Mouse (Mus musculus) embryonic facial prominence, embryonic 10.5 days (tissue): ENCODE measurements around the gene Tgm2. TPM values are rescaled to one million over a fixed set of nuclear protein-coding genes. Genes with fewer than 3 reads are reported as not detected.

Source experiments
- DNase-seq: peaks from one replicate; pipeline ENCODE4 v3.0.0-alpha.2; 2017; ENCODE audit warnings: low spot score
- H3K27ac ChIP-seq: fragments of 300-500 bp; sonication (generic); replicated peaks from 2 replicates; pipeline ENCODE4 v1.5.1; 2016; ENCODE audit warnings: mild to moderate bottlenecking
- H3K27me3 ChIP-seq: fragments of 300-500 bp; sonication (generic); replicated peaks from 2 replicates; pipeline ENCODE4 v1.6.1; 2016; ENCODE audit warnings: low read depth, mild to moderate bottlenecking; ENCODE audit not compliant: poor library complexity, severe bottlenecking
- H3K36me3 ChIP-seq: fragments of 300-500 bp; sonication (generic); replicated peaks from 2 replicates; pipeline ENCODE4 v1.6.1; 2016; ENCODE audit warnings: mild to moderate bottlenecking, moderate library complexity
- H3K4me1 ChIP-seq: fragments of 300-500 bp; sonication (generic); 2 replicates; pipeline ENCODE4 v1.6.1; 2016
- H3K4me3 ChIP-seq: fragments of 300-500 bp; sonication (generic); 2 replicates; pipeline ENCODE4 v1.5.1; 2016; ENCODE audit warnings: mild to moderate bottlenecking, moderate library complexity
- H3K9me3 ChIP-seq: fragments of 300-500 bp; sonication (generic); 2 replicates; pipeline ENCODE4 v1.6.1; 2016; ENCODE audit warnings: mild to moderate bottlenecking
- WGBS: fragments of 180-500 bp; shearing (Covaris S2); methylation state at CpG from one replicate; pipeline ENCODE4 v1.1.7; 2016; 5-methylcytosine and 5-hydroxymethylcytosine counted together
- polyA plus RNA-seq: library from polyadenylated mRNA; unstranded; fragments of >200 nt; fragmentation: Nextera tagmentation; extraction: Ambion mirVana; gene quantifications from 2 replicates; pipeline ENCODE4 v1.2.1, GENCODE M21; 2016

The Tgm2 gene
- polyA plus RNA-seq, 1 experiment from 2014 or later, result 6.4 TPM

- Histone ChIP-seq H3K4me1 (peaks cover 15% of the 10 kb centered on the region), H3K27me3 (no peaks in the 10 kb centered on the region), H3K27ac (no peak overlapping the region), H3K9me3 (no peaks in the 10 kb centered on the region), H3K36me3 (no peaks in the 10 kb centered on the region), H3K4me3 (no peak overlapping the region)
- DNase-seq, result no peak
- WGBS, result 69% methylated on average over 5 of the region's 5 CpGs
Measured at GRCm38 (mm10) chr2:158094846-158095245, 51.4 kb downstream of the Tgm2 start.

- no peak for DNase-seq
Measured at GRCm38 (mm10) chr2:158094300-158094699, 51.9 kb downstream of the Tgm2 start.

GRCm38 (mm10) chr2:158093345-158093744 is 52.9 kb downstream of the Tgm2 start:
- no peaks in the 10 kb centered on the region for H3K36me3 ChIP-seq
- H3K4me1 ChIP-seq, result peaks cover 15% of the 10 kb centered on the region
- H3K27ac ChIP-seq, result no peak overlapping the region
- 72% methylated on average over 5 of the region's 5 CpGs for WGBS
- DNase-seq, result no peak
- no peaks in the 10 kb centered on the region for H3K9me3 ChIP-seq
- no peaks in the 10 kb centered on the region for H3K27me3 ChIP-seq
- H3K4me3 ChIP-seq, result no peak overlapping the region

More at GRCm38 (mm10) chr2:158094300-158094699, 51.9 kb downstream of the Tgm2 start:
- Histone ChIP-seq H3K4me1 (peaks cover 15% of the 10 kb centered on the region), H3K27me3 (no peaks in the 10 kb centered on the region), H3K9me3 (no peaks in the 10 kb centered on the region), H3K4me3 (no peak overlapping the region), H3K36me3 (no peaks in the 10 kb centered on the region), H3K27ac (no peak overlapping the region)
- WGBS, result 88% methylated on average over 7 of the region's 7 CpGs

- no peaks in the 10 kb centered on the region for H3K9me3 ChIP-seq
- WGBS, result 91% methylated on average over 4 of the region's 4 CpGs
- DNase-seq, result no peak
Measured at GRCm38 (mm10) chr2:158090096-158090495, 56.1 kb downstream of the Tgm2 start.

GRCm38 (mm10) chr2:158084486-158084885 is 61.8 kb downstream of the Tgm2 start:
- Histone ChIP-seq H3K9me3 (no peaks in the 10 kb centered on the region), H3K4me1 (peaks cover 7% of the 10 kb centered on the region; the same call in 1 of the 2 replicates), H3K36me3 (no peaks in the 10 kb centered on the region), H3K4me3 (no peak overlapping the region), H3K27me3 (no peaks in the 10 kb centered on the region), H3K27ac (no peak overlapping the region)
- WGBS, result 60% methylated on average over 8 of the region's 8 CpGs
- DNase-seq, result no peak

More at GRCm38 (mm10) chr2:158090096-158090495, 56.1 kb downstream of the Tgm2 start:
- Histone ChIP-seq H3K4me3 (no peak overlapping the region), H3K36me3 (no peaks in the 10 kb centered on the region), H3K4me1 (peaks cover 12% of the 10 kb centered on the region), H3K27me3 (no peaks in the 10 kb centered on the region), H3K27ac (no peak overlapping the region)

- no peak overlapping the region for H3K4me3 ChIP-seq
- no peak for DNase-seq
- 82% methylated on average over 9 of the region's 9 CpGs for WGBS
- H3K27ac ChIP-seq, result no peak overlapping the region
- no peaks in the 10 kb centered on the region for H3K9me3 ChIP-seq
- H3K36me3 ChIP-seq, result peaks cover 27% of the 10 kb centered on the region
- no peaks in the 10 kb centered on the region for H3K27me3 ChIP-seq
- peaks cover 7% of the 10 kb centered on the region; the same call in 1 of the 2 replicates for H3K4me1 ChIP-seq
Measured at GRCm38 (mm10) chr2:158080622-158081241, 65.5 kb downstream of the Tgm2 start.

GRCm38 (mm10) chr2:158079843-158080395 is 66.3 kb downstream of the Tgm2 start:
- Histone ChIP-seq H3K27ac (no peak overlapping the region; the same call in 1 of the 2 replicates), H3K27me3 (no peaks in the 10 kb centered on the region)
- WGBS, result 63% methylated on average over 9 of the region's 9 CpGs

GRCm38 (mm10) chr2:158078971-158079370 is 67.3 kb downstream of the Tgm2 start:
- Histone ChIP-seq H3K36me3 (peaks cover 45% of the 10 kb centered on the region), H3K9me3 (no peaks in the 10 kb centered on the region), H3K27me3 (no peaks in the 10 kb centered on the region), H3K4me1 (peaks cover 7% of the 10 kb centered on the region; the same call in 1 of the 2 replicates), H3K4me3 (no peak overlapping the region), H3K27ac (no peak overlapping the region)
- DNase-seq, result no peak
- WGBS, result 80% methylated on average over 7 of the region's 7 CpGs

More at GRCm38 (mm10) chr2:158079843-158080395, 66.3 kb downstream of the Tgm2 start:
- Histone ChIP-seq H3K36me3 (peaks cover 35% of the 10 kb centered on the region), H3K9me3 (no peaks in the 10 kb centered on the region), H3K4me1 (peaks cover 7% of the 10 kb centered on the region; the same call in 1 of the 2 replicates), H3K4me3 (no peak overlapping the region)
- no peak for DNase-seq

- Histone ChIP-seq H3K9me3 (no peaks in the 10 kb centered on the region), H3K27ac (no peak overlapping the region), H3K27me3 (no peaks in the 10 kb centered on the region), H3K36me3 (peaks cover 55% of the 10 kb centered on the region), H3K4me3 (no peak overlapping the region), H3K4me1 (peaks cover 7% of the 10 kb centered on the region; the same call in 1 of the 2 replicates)
- no peak for DNase-seq
- 92% methylated on average over 2 of the region's 2 CpGs for WGBS
Measured at GRCm38 (mm10) chr2:158077981-158078380, 68.3 kb downstream of the Tgm2 start.

- peaks cover 7% of the 10 kb centered on the region; the same call in 1 of the 2 replicates for H3K4me1 ChIP-seq
- no peak for DNase-seq
- H3K27ac ChIP-seq, result no peak overlapping the region
- WGBS, result 93% methylated on average over 6 of the region's 6 CpGs
- peaks cover 68% of the 10 kb centered on the region for H3K36me3 ChIP-seq
- no peak overlapping the region for H3K4me3 ChIP-seq
- no peaks in the 10 kb centered on the region for H3K9me3 ChIP-seq
- no peaks in the 10 kb centered on the region for H3K27me3 ChIP-seq
Measured at GRCm38 (mm10) chr2:158076690-158077089, 69.5 kb downstream of the Tgm2 start.

- Histone ChIP-seq H3K4me1 (peaks cover 4% of the 10 kb centered on the region; the same call in 1 of the 2 replicates), H3K27me3 (no peaks in the 10 kb centered on the region), H3K4me3 (no peak overlapping the region), H3K36me3 (peaks cover 86% of the 10 kb centered on the region), H3K27ac (no peak overlapping the region), H3K9me3 (no peaks in the 10 kb centered on the region)
- WGBS, result 85% methylated on average over 5 of the region's 5 CpGs
- no peak for DNase-seq
Measured at GRCm38 (mm10) chr2:158074835-158075234, 71.4 kb downstream of the Tgm2 start.

GRCm38 (mm10) chr2:158071633-158071995 is 74.6 kb downstream of the Tgm2 start:
- no peak for DNase-seq
- Histone ChIP-seq H3K36me3 (peaks cover 95% of the 10 kb centered on the region), H3K4me1 (0 out of 2 replicates have a peak, but pooled peaks cover under 1% of the 10 kb centered on the region), H3K4me3 (no peak overlapping the region), H3K27me3 (no peaks in the 10 kb centered on the region), H3K27ac (no peak overlapping the region), H3K9me3 (no peaks in the 10 kb centered on the region)
- WGBS, result 83% methylated on average over 5 of the region's 5 CpGs
